Comparison of ENCODE assay signal across 12 mouse cellular contexts in the genomic region with DNA sequence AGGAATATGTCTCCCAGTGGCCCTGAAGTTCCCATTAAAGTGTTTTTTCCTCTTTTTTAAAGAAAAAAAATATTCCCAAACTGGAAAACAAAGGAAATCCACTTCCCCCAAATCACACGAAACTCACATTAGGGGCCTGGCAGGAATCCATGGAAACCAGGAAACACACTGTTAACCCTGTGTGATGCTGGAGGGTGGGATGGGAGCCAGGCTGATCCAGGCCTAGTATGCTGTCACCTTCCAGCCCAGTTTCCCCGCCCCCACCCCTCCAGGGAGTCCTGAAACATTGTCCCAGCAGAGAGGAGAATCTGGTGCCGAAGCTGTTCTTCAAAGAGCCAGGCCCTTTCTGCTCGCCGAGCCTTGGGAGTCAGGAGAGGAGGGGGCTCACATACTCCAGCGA. TPM values are rescaled to one million over a fixed set of nuclear protein-coding genes. Genes with fewer than 3 reads are reported as not detected.
DNase-seq lines count a peak whose midpoint lies in the region; ATAC-seq and TF ChIP-seq lines count a peak whose summit lies in the region.
"Had no signal": no experiment of that assay in that cellular context is flagged by ENCODE, and none has a peak within 500 bp of the region (broad histone marks: within the 10 kb centered on the region; RNA-seq: fewer than 3 reads in every experiment).

No protein-coding gene starts in this region.

- ATAC-seq in forebrain, postnatal 0 days: 0 out of 2 replicates have a peak, but pooled peaks have one; percentile 20
- no peak for ATAC-seq in forebrain, embryonic 12.5 days (ENCODE audit: low FRiP score)
- no peak for ATAC-seq in midbrain, embryonic 14.5 days (ENCODE audit: low FRiP score, low TSS enrichment)
- no peak for ATAC-seq in intestine, embryonic 14.5 days (replicated peaks; ENCODE audit: low FRiP score, low TSS enrichment, low read depth)
- no peak for ATAC-seq in stomach, embryonic 16.5 days (ENCODE audit: insufficient read depth, low FRiP score)

- peaks cover 11% of the 10 kb centered on the region; the same call in 1 of the 2 replicates for H3K27me3 ChIP-seq in forebrain, postnatal 0 days (ENCODE audit: insufficient read depth, low read length)
- peaks cover 47% of the 10 kb centered on the region for H3K27me3 ChIP-seq in forebrain, embryonic 12.5 days
- peaks cover 57% of the 10 kb centered on the region; the same call in 1 of the 2 replicates for H3K27me3 ChIP-seq in midbrain, embryonic 10.5 days (ENCODE audit: low read depth, poor library complexity, severe bottlenecking)
- no peaks in the 10 kb centered on the region; the same call in 1 of the 2 replicates for H3K27me3 ChIP-seq in midbrain, embryonic 14.5 days (ENCODE audit: control insufficient read depth, insufficient read depth, low read length)
- no peaks in the 10 kb centered on the region for H3K27me3 ChIP-seq in intestine, embryonic 14.5 days (replicated peaks; ENCODE audit: control insufficient read depth, insufficient read depth, low read length)
- H3K27me3 ChIP-seq in stomach, embryonic 16.5 days (ENCODE audit: control insufficient read depth, insufficient read depth, low read length): no peaks in the 10 kb centered on the region

- H3K9ac ChIP-seq in forebrain, postnatal 0 days: no peak overlapping the region
- H3K9ac ChIP-seq in forebrain, embryonic 12.5 days: no peak overlapping the region
- H3K9ac ChIP-seq in midbrain, embryonic 14.5 days (replicated peaks; ENCODE audit: low read length): no peak overlapping the region
- H3K9ac ChIP-seq in intestine, embryonic 14.5 days (ENCODE audit: low read length): no peak overlapping the region; the same call in 1 of the 2 replicates
- peak overlapping the region; percentile 12 for H3K9ac ChIP-seq in stomach, embryonic 16.5 days (ENCODE audit: low read length)
- H3K9ac ChIP-seq: liver, embryonic 13.5 days had no signal

- no peak overlapping the region for H3K4me2 ChIP-seq in forebrain, postnatal 0 days (ENCODE audit: low read depth)
- no peak overlapping the region for H3K4me2 ChIP-seq in forebrain, embryonic 12.5 days
- no peak overlapping the region for H3K4me2 ChIP-seq in midbrain, embryonic 14.5 days (ENCODE audit: low read length)
- no peak overlapping the region for H3K4me2 ChIP-seq in intestine, embryonic 14.5 days (ENCODE audit: low read length)
- no peak overlapping the region for H3K4me2 ChIP-seq in stomach, embryonic 16.5 days (ENCODE audit: low read depth, low read length)
- H3K4me2 ChIP-seq: liver, embryonic 13.5 days had no signal

- H3K36me3 ChIP-seq in forebrain, postnatal 0 days (ENCODE audit: insufficient read depth): no peaks in the 10 kb centered on the region
- H3K36me3 ChIP-seq in forebrain, embryonic 12.5 days (replicated peaks): no peaks in the 10 kb centered on the region
- H3K36me3 ChIP-seq in midbrain, embryonic 10.5 days: peaks cover 3% of the 10 kb centered on the region; the same call in 1 of the 2 replicates
- no peaks in the 10 kb centered on the region for H3K36me3 ChIP-seq in midbrain, embryonic 14.5 days (ENCODE audit: control insufficient read depth, insufficient read depth, low read length)
- H3K36me3 ChIP-seq in intestine, embryonic 14.5 days (ENCODE audit: control insufficient read depth, insufficient read depth, low read length): no peaks in the 10 kb centered on the region
- no peaks in the 10 kb centered on the region for H3K36me3 ChIP-seq in stomach, embryonic 16.5 days (ENCODE audit: control insufficient read depth, insufficient read depth, low read length)
- H3K36me3 ChIP-seq: liver, embryonic 13.5 days had no signal

- no peaks in the 10 kb centered on the region for H3K9me3 ChIP-seq in forebrain, postnatal 0 days (ENCODE audit: low read length)
- H3K9me3 ChIP-seq in forebrain, embryonic 12.5 days: no peaks in the 10 kb centered on the region
- no peaks in the 10 kb centered on the region for H3K9me3 ChIP-seq in midbrain, embryonic 10.5 days (replicated peaks)
- H3K9me3 ChIP-seq in midbrain, embryonic 14.5 days (ENCODE audit: control insufficient read depth, low read length): no peaks in the 10 kb centered on the region
- H3K9me3 ChIP-seq in intestine, embryonic 14.5 days (ENCODE audit: control insufficient read depth, low read length): no peaks in the 10 kb centered on the region
- no peaks in the 10 kb centered on the region for H3K9me3 ChIP-seq in stomach, embryonic 16.5 days (replicated peaks; ENCODE audit: control insufficient read depth, low read length)
- H3K9me3 ChIP-seq: liver, embryonic 13.5 days had no signal

- DNase-seq in forebrain, postnatal 0 days: no peak
- no peak for DNase-seq in midbrain, embryonic 10.5 days (ENCODE audit: low spot score)
- DNase-seq in midbrain, embryonic 14.5 days: no peak
- no peak for DNase-seq in intestine, embryonic 14.5 days (ENCODE audit: low spot score)
- DNase-seq in ovary, postnatal 14 days (ENCODE audit: low spot score): no peak
- DNase-seq in right cerebral cortex, postnatal 14 days: no peak
- DNase-seq: cerebellum, adult 11-12 months; liver, embryonic 13.5 days; retina, postnatal 1 day had no signal

- TF ChIP-seq CTCF in forebrain, postnatal 0 days (IDR thresholded peaks at IDR 0.05; ENCODE audit: low read depth): no peak

- 14% methylated on average over 6 of the region's 6 CpGs for WGBS in forebrain, postnatal 0 days
- 23% methylated on average over 6 of the region's 6 CpGs for WGBS in forebrain, embryonic 12.5 days
- WGBS in midbrain, embryonic 10.5 days: 31% methylated on average over 6 of the region's 6 CpGs
- 19% methylated on average over 6 of the region's 6 CpGs for WGBS in midbrain, embryonic 14.5 days
- WGBS in intestine, embryonic 14.5 days: 39% methylated on average over 6 of the region's 6 CpGs
- 33% methylated on average over 6 of the region's 6 CpGs for WGBS in stomach, embryonic 16.5 days

- H3K4me1 ChIP-seq in forebrain, postnatal 0 days (ENCODE audit: insufficient read depth): peaks cover 16% of the 10 kb centered on the region; the same call in 1 of the 2 replicates
- peaks cover 29% of the 10 kb centered on the region for H3K4me1 ChIP-seq in forebrain, embryonic 12.5 days
- H3K4me1 ChIP-seq in midbrain, embryonic 10.5 days: peaks cover 48% of the 10 kb centered on the region
- H3K4me1 ChIP-seq in midbrain, embryonic 14.5 days (ENCODE audit: control insufficient read depth, insufficient read depth, low read length): peaks cover 13% of the 10 kb centered on the region; the same call in 1 of the 2 replicates
- peaks cover 20% of the 10 kb centered on the region for H3K4me1 ChIP-seq in intestine, embryonic 14.5 days (replicated peaks; ENCODE audit: control insufficient read depth, insufficient read depth, low read length)
- H3K4me1 ChIP-seq in stomach, embryonic 16.5 days (ENCODE audit: control insufficient read depth, insufficient read depth, low read length): peaks cover 40% of the 10 kb centered on the region

- no peak overlapping the region for H3K4me3 ChIP-seq in forebrain, postnatal 0 days (ENCODE audit: low read depth, low read length)
- no peak overlapping the region for H3K4me3 ChIP-seq in forebrain, embryonic 12.5 days (replicated peaks)
- H3K4me3 ChIP-seq in midbrain, embryonic 10.5 days: no peak overlapping the region
- H3K4me3 ChIP-seq in midbrain, embryonic 14.5 days (replicated peaks; ENCODE audit: low read depth, low read length): no peak overlapping the region
- no peak overlapping the region for H3K4me3 ChIP-seq in intestine, embryonic 14.5 days (ENCODE audit: low read depth, low read length)
- H3K4me3 ChIP-seq in stomach, embryonic 16.5 days (replicated peaks; ENCODE audit: low read length): no peak overlapping the region
- H3K4me3 ChIP-seq: erythroblast, embryonic 14.5 days; liver, embryonic 13.5 days had no signal

- no peak overlapping the region for H3K27ac ChIP-seq in forebrain, postnatal 0 days (ENCODE audit: low read depth, low read length)
- no peak overlapping the region for H3K27ac ChIP-seq in forebrain, embryonic 12.5 days
- peak overlapping the region; percentile 57; the same call in 1 of the 2 replicates for H3K27ac ChIP-seq in midbrain, embryonic 10.5 days (replicated peaks)
- H3K27ac ChIP-seq in midbrain, embryonic 14.5 days (replicated peaks; ENCODE audit: low read depth, low read length): no peak overlapping the region
- peak overlapping the region; percentile 62; the same call in 1 of the 2 replicates for H3K27ac ChIP-seq in intestine, embryonic 14.5 days (ENCODE audit: low read depth)
- peak overlapping the region; percentile 70 for H3K27ac ChIP-seq in stomach, embryonic 16.5 days (ENCODE audit: low read length)
- H3K27ac ChIP-seq: liver, embryonic 13.5 days had no signal

RNA-seq across cellular contexts. Expression of gene Casz1, which starts 32.2 kb away (rescaled TPM):
- 1.2 and 3.1 TPM in 2 replicates for total RNA-seq in forebrain, postnatal 0 days (2014; rRNA removed)
- polyA plus RNA-seq in forebrain, postnatal 0 days (2015; fragmentation: Nextera tagmentation; extraction: Ambion mirVana): 0.65 and 1.1 TPM in 2 replicates
- polyA plus RNA-seq in forebrain, embryonic 12.5 days (2016; fragmentation: Nextera tagmentation; extraction: Ambion mirVana): 2.8 and 3.1 TPM in 2 replicates
- 2.9 and 6.3 TPM in 2 replicates for polyA plus RNA-seq in midbrain, embryonic 10.5 days (2016; fragmentation: Nextera tagmentation; extraction: Ambion mirVana)
- 2.1 and 3.1 TPM in 2 replicates for polyA plus RNA-seq in midbrain, embryonic 14.5 days (2014; fragmentation: Nextera tagmentation; extraction: Ambion mirVana)
- 6.6 and 7.8 TPM in 2 replicates for polyA plus RNA-seq in intestine, embryonic 14.5 days (2014; fragmentation: Nextera tagmentation; extraction: Ambion mirVana)
- polyA plus RNA-seq in stomach, embryonic 16.5 days (2015; fragmentation: Nextera tagmentation; extraction: Ambion mirVana): 9.9 and 10.5 TPM in 2 replicates

Comparison
In these comparisons a context has a peak if more than half of its experiments do, and no peak if none do; other contexts are left out.
1. H3K27ac ChIP-seq: peak in midbrain, embryonic 10.5 days (single experiment), intestine, embryonic 14.5 days (single experiment) and stomach, embryonic 16.5 days (single experiment); none in forebrain, postnatal 0 days (single experiment), forebrain, embryonic 12.5 days (single experiment) and midbrain, embryonic 14.5 days (single experiment).